Mouse (Mus musculus): ENCODE measurements around the gene Tnpo2. TPM values are rescaled to one million over a fixed set of nuclear protein-coding genes. Genes with fewer than 3 reads are reported as not detected.
A peak's percentile ranks its signal among the peaks of the same experiment; 100 is the strongest.

Gene Tnpo2
- polyA plus RNA-seq, 1 experiment from 2014 or later: 14.1 TPM

- Histone ChIP-seq H3K36me3 (ENCODE audit: inconsistent target) (peaks cover 44% of the 10 kb centered on the region), H3K79me2 (ENCODE audit: inconsistent target) (peaks cover 16% of the 10 kb centered on the region), H3K27ac (no peak overlapping the region), H3K4me3 (ENCODE audit: inconsistent target) (no peak overlapping the region)
- 87% methylated on average over 10 of the region's 10 CpGs for WGBS (ENCODE audit: missing documents)
These were observed 20.0 kb upstream of the Tnpo2 start for GRCm38 (mm10) chr8:85016724-85017123.

GRCm38 (mm10) chr8:85017209-85017608, 19.5 kb upstream of the Tnpo2 start:
- Histone ChIP-seq H3K36me3 (ENCODE audit: inconsistent target) (peaks cover 49% of the 10 kb centered on the region), H3K4me3 (ENCODE audit: inconsistent target) (no peak overlapping the region), H3K79me2 (ENCODE audit: inconsistent target) (peaks cover 21% of the 10 kb centered on the region), H3K27ac (no peak overlapping the region)
- WGBS (ENCODE audit: missing documents): 87% methylated on average over 5 of the region's 5 CpGs

GRCm38 (mm10) chr8:85021514-85022055, 15.1 kb upstream of the Tnpo2 start:
- no peak overlapping the region for H3K27ac ChIP-seq
- peaks cover 50% of the 10 kb centered on the region for H3K79me2 ChIP-seq (ENCODE audit: inconsistent target)
- 86% methylated on average over 3 of the region's 3 CpGs for WGBS (ENCODE audit: missing documents)
- H3K4me3 ChIP-seq (ENCODE audit: inconsistent target): no peak overlapping the region
- peaks cover 61% of the 10 kb centered on the region for H3K36me3 ChIP-seq (ENCODE audit: inconsistent target)

DNA sequence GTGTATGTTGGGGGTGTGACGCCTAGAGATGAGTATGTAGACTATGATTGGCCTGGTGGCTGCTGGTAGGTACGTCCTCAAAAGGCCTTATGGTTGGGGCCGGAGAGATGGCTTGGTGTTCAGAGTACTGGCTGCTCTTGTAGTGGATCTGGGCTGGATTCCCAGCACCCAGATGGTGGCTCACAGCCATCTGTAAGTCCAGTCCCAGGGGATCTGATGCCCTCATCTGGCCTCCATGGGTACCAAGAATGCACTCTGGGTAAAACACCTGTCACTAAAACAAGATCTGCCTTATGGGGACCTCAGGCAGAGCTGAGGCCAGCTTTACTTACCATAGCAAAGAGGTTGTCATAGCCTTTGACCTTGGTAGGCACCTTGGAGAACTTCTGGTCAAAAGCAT, 12.9 kb upstream of the Tnpo2 start:
- WGBS (ENCODE audit: missing documents): 95% methylated on average over 3 of the region's 3 CpGs
- peaks cover 46% of the 10 kb centered on the region for H3K36me3 ChIP-seq (ENCODE audit: inconsistent target)
- peak overlapping the region; percentile 98; the same call in 1 of the 2 replicates for H3K27ac ChIP-seq
- H3K79me2 ChIP-seq (ENCODE audit: inconsistent target): peaks cover 68% of the 10 kb centered on the region
- peak overlapping the region; percentile 99; the same call in 1 of the 2 replicates for H3K4me3 ChIP-seq (ENCODE audit: inconsistent target)

DNA sequence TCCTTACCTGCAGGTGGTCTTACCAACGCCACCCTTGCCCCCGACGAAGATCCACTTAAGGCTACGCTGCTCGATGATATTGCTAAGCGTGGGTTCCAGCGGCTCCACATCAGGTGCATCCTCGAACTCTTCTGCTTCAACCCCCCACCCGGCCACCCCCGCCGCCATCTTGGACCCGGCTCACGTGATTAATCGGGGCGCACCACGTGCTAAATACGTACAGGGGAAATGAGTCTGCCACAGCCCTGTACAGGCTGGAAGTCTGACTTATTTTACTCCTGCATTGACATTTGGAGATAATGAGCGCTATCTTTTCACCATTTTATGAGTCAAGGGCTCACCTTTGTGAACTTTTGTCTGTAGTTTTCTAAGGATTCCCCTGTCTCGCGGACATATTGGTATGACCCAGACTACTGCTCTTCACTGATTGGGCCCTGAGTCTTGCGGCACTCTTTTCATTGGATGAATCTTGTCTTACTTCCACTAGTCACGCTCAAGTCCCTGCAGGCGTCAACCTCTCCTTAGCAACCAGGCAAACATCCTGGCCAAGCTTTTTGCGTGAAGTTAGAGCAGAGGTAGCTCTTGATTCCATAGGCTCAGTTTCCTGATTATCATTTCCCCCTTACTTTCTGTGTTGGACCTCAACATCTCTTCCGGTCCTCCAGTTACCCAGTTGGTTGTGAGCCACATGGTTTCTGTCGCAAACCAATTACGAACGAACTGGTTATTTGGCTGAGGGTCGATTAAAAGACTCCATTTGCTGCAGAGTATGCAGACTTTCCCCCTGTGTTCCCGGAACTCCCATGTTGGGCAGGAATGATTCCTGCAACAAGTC, 11.4 kb upstream of the Tnpo2 start, which contains the start of gene Asna1:
TSS of gene Asna1 (minus strand) at position 184 of the 835 bp plus-strand sequence.
- peaks cover 80% of the 10 kb centered on the region for H3K79me2 ChIP-seq (ENCODE audit: inconsistent target)
- peak within 1 kb of the TSS; percentile 99 for H3K4me3 ChIP-seq (ENCODE audit: inconsistent target)
- H3K27ac ChIP-seq: peak within 1 kb of the TSS; percentile 98
- H3K36me3 ChIP-seq (ENCODE audit: inconsistent target): peaks cover 40% of the 10 kb centered on the region
- 2% methylated on average over 29 of the region's 30 CpGs for WGBS (ENCODE audit: missing documents)

DNA sequence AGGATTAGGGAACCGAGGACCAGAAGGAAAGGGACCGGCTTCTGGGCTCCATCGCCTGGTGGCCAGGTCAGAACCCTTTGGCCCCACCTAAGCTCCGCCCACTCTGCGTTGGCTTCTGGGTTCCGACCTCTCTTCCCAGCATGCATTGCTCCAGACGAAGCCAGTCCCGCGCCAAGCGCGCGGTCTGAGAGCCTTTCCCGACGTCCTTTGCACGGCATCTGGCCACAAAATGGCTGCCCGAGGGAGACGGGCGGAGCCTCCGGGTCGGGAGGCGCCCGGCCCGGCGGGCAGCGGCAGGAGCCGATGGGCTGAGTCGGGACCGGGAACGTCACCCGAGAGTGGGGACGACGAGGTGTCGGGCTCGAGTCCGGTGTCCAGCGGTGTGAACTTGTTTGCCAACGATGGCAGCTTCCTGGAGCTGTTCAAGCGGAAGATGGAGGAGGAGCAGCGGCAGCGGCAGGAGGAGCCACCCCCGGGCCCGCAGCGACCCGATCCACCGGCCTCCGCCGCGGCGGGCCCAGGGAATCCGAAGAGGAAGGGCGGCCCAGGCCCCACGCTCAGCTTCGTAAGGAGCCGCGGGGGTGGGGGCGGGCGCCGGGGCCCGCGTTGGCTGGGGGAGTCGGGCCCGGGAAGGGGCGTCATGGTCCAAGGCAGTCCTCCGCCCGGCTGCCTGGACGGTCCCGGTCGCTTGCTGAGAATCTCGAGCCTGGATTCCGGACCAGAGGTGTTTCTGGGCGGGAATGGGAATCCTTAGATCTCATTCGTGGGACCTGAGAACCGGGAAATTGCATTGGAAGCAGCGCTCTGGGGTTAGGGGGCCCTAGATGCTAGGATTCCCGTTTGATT, 9.8 kb upstream of the Tnpo2 start, which contains the start of gene Trir:
TSS of gene Trir (plus strand) at position 154 of the 846 bp plus-strand sequence.
- peak within 1 kb of the TSS; percentile 98 for H3K27ac ChIP-seq
- peak within 1 kb of the TSS; percentile 99 for H3K4me3 ChIP-seq (ENCODE audit: inconsistent target)
- H3K79me2 ChIP-seq (ENCODE audit: inconsistent target): peaks cover 80% of the 10 kb centered on the region
- under 1% methylated on average over 63 of the region's 75 CpGs for WGBS (ENCODE audit: missing documents)
- H3K36me3 ChIP-seq (ENCODE audit: inconsistent target): peaks cover 37% of the 10 kb centered on the region

DNA sequence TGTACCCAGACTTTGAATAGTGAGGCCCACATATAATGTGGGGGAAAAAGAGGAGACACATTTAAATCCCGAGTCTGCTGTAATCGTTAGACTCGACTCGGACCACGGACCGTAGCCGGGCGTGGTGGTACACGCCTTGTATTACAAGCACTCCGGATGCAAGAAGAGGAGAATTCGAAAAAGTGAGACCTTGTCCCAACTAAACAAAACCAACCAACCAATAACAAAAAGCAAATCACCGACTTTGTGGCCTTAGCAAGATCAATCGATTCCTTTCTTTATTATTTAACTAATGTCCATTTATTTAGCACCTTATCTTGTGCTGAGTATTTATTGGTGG, 9.2 kb upstream of the Tnpo2 start:
- 1% methylated on average over 9 of the region's 13 CpGs for WGBS (ENCODE audit: missing documents)
- H3K36me3 ChIP-seq (ENCODE audit: inconsistent target): peaks cover 37% of the 10 kb centered on the region
- peaks cover 80% of the 10 kb centered on the region for H3K79me2 ChIP-seq (ENCODE audit: inconsistent target)
- peak overlapping the region; percentile 69 for H3K27ac ChIP-seq
- H3K4me3 ChIP-seq (ENCODE audit: inconsistent target): peak overlapping the region; percentile 97

- Histone ChIP-seq H3K79me2 (ENCODE audit: inconsistent target) (peaks cover 80% of the 10 kb centered on the region), H3K27ac (no peak overlapping the region), H3K4me3 (ENCODE audit: inconsistent target) (peak overlapping the region; percentile 97), H3K36me3 (ENCODE audit: inconsistent target) (peaks cover 39% of the 10 kb centered on the region)
- 31% methylated on average over 2 of the region's 2 CpGs for WGBS (ENCODE audit: missing documents)
These were observed 8.8 kb upstream of the Tnpo2 start for GRCm38 (mm10) chr8:85027922-85028321.

- Histone ChIP-seq H3K36me3 (ENCODE audit: inconsistent target) (peaks cover 34% of the 10 kb centered on the region), H3K4me3 (ENCODE audit: inconsistent target) (no peak overlapping the region), H3K79me2 (ENCODE audit: inconsistent target) (peaks cover 76% of the 10 kb centered on the region), H3K27ac (no peak overlapping the region)
- WGBS (ENCODE audit: missing documents): 93% methylated on average over 14 of the region's 14 CpGs
These were observed 7.4 kb upstream of the Tnpo2 start for GRCm38 (mm10) chr8:85029271-85029670.

DNA sequence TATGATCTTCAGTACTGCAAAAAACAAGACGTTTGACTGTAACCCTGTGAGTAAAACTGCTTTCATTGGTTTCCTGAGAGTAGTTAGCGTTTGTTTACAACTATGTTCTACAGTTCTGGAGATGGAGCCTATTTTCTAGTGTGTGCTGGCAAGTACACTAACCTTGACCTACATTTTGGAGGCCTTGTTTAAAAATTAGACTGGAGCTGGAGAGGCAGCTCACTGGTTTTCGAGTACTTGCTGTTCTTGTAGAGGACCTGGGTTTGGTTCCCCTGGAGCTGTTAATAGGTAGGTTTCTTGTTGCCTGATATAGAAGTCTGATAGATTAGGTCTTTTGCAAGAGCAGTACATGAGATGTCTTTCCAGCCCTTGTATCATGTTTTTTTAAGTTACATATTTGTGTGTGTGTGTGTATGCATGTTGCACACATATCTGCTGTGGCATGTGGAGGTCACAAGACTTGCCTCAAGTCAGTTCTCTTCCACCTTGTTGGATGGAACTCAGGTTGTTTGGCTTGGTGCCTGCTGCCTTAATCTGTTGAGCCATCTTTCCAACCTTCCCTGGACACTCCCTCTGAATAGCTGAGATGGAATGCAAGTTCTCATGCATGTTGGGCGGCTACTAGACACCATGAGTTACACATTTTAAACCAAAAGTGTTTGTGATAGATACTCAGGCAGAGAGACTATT, 3.9 kb upstream of the Tnpo2 start:
- 83% methylated on average over 4 of the region's 4 CpGs for WGBS (ENCODE audit: missing documents)
- peaks cover 68% of the 10 kb centered on the region for H3K79me2 ChIP-seq (ENCODE audit: inconsistent target)
- H3K27ac ChIP-seq: no peak overlapping the region
- no peak overlapping the region for H3K4me3 ChIP-seq (ENCODE audit: inconsistent target)
- H3K36me3 ChIP-seq (ENCODE audit: inconsistent target): peaks cover 34% of the 10 kb centered on the region

DNA sequence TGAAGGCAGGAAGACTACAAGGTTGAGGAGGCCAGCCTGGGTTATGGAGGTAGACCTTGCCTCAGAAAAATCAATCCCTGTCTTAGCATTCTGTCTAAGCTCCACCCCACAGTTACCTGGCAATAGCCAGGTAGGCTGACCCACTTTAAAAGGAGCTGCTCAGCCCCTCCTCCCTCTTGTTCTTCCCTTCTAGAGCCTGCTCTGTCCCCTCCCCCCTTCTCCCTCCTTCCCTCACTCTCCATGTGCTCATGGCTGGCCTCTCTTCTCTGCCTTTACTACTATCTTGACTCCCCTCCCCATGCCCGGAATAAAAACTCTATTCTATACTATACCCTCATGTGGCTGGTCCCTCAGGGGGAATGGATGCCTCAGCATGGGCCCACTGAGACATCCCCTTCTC, 2.8 kb upstream of the Tnpo2 start:
- 80% methylated on average over 1 of the region's 1 CpGs for WGBS (ENCODE audit: missing documents)
- Histone ChIP-seq H3K79me2 (ENCODE audit: inconsistent target) (peaks cover 68% of the 10 kb centered on the region), H3K27ac (no peak overlapping the region), H3K36me3 (ENCODE audit: inconsistent target) (peaks cover 34% of the 10 kb centered on the region), H3K4me3 (ENCODE audit: inconsistent target) (no peak overlapping the region)

- Histone ChIP-seq H3K4me3 (ENCODE audit: inconsistent target) (peak overlapping the region; percentile 71; the same call in 1 of the 2 replicates), H3K36me3 (ENCODE audit: inconsistent target) (peaks cover 31% of the 10 kb centered on the region), H3K79me2 (ENCODE audit: inconsistent target) (peaks cover 68% of the 10 kb centered on the region), H3K27ac (peak overlapping the region; percentile 78)
- 3% methylated on average over 12 of the region's 13 CpGs for whole genome bisulfite sequencing (ENCODE audit: missing documents)
These were observed 2.0 kb upstream of the Tnpo2 start for GRCm38 (mm10) chr8:85034764-85035163.

- peak overlapping the region; percentile 71 for H3K4me3 ChIP-seq (ENCODE audit: inconsistent target)
- H3K36me3 ChIP-seq (ENCODE audit: inconsistent target): peaks cover 28% of the 10 kb centered on the region
- peak overlapping the region; percentile 78 for H3K27ac ChIP-seq
- peaks cover 68% of the 10 kb centered on the region for H3K79me2 ChIP-seq (ENCODE audit: inconsistent target)
- WGBS (ENCODE audit: missing documents): 5% methylated on average over 12 of the region's 12 CpGs
These were observed 1.5 kb upstream of the Tnpo2 start for GRCm38 (mm10) chr8:85035165-85035727.

Data from macrophage (primary cell).